Mouse (Mus musculus): ENCODE results near the gene Sorbs2.

Sorbs2 gene

DNA sequence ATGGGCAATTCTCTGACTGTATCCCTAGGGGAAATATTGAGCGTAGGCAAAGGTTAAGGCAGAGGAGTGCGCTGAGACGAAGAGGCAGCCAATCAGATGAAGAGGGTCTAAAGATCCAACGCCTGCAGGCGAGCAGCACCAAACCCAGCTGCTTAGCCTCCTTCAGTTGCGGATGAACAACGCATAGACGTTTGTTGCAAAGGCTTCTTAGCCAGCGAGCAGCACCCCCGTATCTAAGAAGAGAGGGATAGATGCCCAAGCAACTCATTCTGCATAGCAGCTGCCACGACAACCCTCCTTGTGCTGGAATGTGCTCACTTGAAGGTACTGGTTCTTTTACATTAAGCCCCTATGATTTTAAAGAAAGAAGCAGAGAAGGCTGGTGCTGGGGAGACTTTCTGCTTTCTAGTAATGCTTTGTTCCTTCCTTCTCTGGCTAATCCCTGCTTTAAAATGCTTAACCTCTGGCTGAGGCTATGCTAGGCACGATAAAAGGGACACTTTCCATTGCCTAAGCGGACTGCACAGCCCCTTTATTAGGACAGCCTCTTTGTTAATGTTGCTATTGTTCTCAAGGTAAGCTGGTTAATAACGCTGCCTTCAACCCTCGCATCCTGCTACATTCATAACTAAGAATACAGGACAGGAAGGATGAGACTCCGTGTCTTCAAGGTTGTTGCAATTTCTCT lies at the start of gene Sorbs2:
Gene Sorbs2 (plus strand): TSS at position 155 of the 688 bp plus-strand sequence.
- no peak for DNase-seq (ENCODE audit: low spot score)

DNA sequence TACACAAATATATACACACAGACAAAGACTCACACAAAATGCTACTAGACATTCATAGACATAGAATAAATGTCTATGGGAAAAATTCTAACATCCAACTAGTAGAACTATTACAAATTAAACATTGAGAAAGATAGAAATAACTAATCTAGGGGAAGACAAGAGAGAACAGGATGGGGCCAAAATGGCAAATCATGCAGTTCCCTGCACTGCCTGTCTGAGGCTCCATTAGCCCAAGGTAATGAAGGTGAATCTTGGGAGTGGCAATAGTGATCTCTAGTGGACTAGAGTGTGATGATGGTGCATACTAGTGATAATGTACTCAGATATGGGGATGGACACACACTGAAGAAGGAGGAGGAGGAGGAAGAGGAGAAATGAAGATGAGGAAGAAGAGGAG lies 49.7 kb upstream of the Sorbs2 start:
- DNase-seq (ENCODE audit: low spot score): no peak

DNA sequence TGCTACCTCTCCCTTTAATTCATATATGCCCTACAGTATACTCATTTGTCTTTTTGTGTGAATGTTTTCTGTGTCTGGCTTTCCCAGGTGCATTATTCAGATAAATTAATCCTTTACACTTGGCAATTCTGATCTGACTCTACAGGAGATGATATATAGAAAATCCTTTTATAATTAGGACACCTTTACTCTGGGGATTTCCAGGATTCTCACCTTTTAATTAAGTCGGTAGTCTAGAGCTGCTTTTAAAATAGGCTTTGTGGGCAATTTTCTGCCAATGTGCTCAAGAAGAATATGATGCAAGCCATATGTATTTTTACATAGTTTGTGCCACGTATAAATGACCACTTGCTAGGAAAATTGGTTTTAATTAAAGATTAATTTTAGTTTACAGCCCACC lies 38.6 kb upstream of the Sorbs2 start:
- DNase-seq (ENCODE audit: low spot score): no peak

DNA sequence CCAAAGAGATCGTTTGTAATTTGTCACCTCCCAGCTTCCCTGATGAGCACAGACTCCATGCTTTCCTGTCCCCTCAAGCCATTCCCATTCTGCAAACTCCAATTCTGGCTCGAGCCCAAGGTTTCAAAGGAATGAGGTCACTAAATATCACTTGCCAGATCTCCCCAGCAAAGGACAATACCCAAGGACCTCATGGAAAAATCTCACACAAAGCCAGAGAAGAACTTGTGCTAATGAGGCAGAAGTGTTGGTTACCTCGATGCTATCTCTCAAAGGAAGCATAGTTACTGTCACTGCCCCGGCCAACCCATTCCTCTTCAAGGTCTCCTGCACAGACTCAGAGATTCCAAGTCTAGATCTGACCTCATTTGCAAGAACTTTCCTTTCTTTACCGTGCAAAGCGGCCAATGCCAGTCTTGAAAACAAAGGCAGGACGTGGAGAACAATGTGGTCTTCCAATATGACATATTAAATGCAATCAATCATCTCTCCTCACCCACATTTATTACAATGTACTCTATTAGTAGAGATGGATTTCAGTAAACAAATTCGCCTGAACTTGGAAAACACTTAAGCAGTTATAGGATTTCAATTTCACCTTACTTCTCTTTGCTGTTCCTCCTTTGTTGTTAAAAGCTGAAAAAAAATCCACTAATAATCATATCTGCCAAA lies 37.9 kb upstream of the Sorbs2 start:
- DNase-seq (ENCODE audit: low spot score): no peak

DNA sequence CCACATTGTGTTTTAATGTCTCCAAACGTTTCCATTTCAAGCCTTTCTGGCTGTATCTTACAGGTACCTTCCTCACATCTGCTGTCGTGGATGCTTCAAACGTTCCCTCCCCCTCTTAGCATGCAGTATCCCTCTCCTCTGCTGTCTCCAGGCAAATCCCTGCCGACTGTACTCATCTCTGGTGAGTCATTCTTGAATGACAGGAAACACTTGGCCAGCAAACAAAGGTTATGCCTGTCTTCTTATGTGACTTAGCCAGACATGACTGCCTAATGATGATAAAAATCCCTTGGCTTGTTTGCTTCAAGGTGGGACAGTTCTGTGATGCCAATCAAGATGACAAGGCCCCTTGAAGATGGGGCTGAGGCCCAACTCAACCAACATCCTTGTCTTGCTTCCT lies 26.7 kb upstream of the Sorbs2 start:
- DNase-seq (ENCODE audit: low spot score): no peak

DNA sequence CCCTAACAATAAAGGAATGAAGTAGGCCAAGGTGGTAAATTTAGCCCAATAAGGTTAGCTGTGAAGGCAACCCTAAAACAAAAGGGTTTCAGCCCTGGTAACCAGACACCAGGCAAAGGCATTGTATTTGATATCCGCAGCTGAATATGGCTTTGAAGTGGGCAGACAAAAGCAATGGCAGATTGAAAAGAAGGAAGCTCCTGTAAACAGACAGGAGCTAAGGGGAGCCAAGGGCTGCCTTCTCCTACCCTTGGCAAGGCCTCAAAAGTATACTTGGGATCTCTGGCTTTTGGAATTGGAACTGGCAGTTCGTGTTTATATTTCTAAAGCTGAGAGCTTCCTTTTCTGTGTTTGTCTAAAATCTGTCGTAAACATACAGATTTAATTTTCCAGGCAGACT lies 21.3 kb upstream of the Sorbs2 start:
- no peak for DNase-seq (ENCODE audit: low spot score)

DNA sequence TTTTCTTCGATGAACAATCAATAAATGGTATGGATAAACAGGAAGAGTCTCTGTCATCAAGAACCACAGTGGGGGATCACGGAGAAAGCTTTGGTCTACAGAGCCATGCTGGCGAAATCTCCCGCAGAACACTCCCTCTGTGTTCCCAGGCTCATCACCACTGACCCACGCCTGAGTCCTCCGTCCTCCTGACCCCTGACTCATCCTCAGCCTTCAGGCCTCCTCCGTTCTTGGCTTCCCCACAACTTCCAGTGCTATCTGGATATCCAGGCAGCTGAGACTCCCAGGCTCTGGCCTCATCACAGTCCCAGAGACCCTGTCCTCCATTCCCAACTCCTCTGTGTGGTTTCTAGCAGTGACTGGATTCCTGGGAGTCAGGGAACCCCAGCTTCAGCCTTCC lies 3.6 kb upstream of the Sorbs2 start:
- no peak for DNase-seq (ENCODE audit: low spot score)

- no peak for DNase-seq (ENCODE audit: low spot score)
Observed at GRCm38 (mm10) chr8:45506376-45506775, 1.2 kb upstream of the Sorbs2 start.

- no peak for DNase-seq (ENCODE audit: low spot score)
Observed at GRCm38 (mm10) chr8:45507277-45507633, 333 bp upstream of the Sorbs2 start.

DNA sequence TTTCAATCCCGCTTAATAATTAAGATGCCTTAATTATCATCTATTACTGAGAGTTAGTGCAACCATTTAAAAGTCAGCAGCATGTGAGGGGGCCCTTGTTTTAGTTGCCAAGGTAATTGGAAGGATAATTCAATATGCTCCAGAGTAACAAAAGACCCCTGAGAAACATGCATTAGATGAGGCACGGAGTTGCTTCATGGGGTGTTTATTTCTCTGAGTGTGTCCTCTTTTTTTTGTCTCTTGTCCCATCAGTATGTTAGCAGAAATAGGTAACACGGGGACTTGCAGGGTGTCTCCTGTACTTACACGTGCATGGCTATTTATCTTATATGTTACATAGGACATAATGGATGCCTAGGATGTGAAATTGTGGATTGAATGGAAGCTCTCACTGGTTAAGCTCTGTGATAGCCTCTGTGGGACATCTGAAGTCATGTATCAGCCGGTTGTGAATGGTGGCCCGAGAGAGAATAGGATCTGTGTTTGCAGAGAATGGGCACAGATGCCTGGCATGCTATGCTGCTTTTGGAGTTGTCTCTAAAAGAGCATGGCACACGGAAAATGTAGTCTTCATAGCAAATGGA lies 1.0 kb downstream of the Sorbs2 start:
- no peak for DNase-seq (ENCODE audit: low spot score)

- DNase-seq (ENCODE audit: low spot score): no peak
Observed at GRCm38 (mm10) chr8:45512369-45512768, 4.8 kb downstream of the Sorbs2 start.

DNA sequence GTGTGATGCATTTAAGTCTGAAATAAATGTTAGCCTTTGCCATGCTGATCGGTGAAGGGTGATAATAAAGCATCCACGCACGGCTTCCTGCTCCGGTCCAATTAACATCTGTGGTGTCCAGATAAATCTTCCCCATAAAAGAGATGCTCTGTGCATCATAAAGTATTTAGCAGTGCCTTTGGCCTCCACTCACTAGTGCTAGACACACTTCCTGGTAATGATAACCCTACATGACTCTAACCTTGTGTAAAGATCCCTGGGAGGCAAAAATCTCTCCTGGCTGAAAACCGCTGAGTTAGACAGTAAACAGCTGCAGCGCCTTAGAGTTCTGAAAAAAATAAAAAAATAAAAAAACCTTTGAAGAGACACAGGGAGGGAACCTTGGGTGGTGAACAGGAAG lies 14.0 kb downstream of the Sorbs2 start:
- DNase-seq (ENCODE audit: low spot score): no peak

DNA sequence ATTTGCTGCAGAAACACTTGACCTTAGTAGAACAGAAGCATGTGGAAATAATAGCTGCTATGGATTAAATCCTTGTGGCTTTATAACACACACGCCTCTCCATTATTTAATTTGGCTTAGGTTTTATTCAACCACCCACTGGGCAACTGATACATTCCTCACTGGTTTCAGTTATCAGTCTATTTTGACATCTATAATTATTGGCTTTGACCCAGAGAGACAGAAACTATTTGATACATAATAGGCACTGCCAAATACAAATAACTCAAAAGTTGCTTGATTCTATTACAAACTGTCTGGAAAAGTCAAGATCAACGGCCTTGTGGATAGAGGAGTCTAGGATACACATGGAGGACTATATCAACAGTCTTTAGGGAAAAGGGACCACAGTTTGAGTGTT lies 20.1 kb downstream of the Sorbs2 start:
- DNase-seq (ENCODE audit: low spot score): no peak

DNA sequence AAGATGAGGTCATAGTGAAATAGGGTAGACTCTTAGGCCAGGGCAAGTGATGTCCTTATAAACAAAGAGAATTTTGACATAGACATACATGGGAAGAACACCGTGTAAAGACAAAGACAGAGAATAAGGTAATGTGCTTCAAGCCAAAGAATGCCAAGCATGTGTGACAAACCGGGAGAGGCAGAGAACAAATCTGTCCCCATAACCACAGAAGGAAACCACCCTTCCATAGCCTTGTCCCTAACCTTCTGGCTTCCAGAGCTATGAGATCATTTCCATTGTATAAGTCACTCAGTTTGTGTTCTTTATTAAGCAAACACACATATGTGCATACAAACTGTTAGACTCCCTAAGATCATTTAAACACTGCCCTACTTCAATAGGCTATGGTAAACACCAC lies 21.3 kb downstream of the Sorbs2 start:
- DNase-seq (ENCODE audit: low spot score): no peak

GRCm38 (mm10) chr8:45536578-45536977 lies 29.0 kb downstream of the Sorbs2 start:
- no peak for DNase-seq (ENCODE audit: low spot score)

GRCm38 (mm10) chr8:45540513-45540912 lies 32.9 kb downstream of the Sorbs2 start:
- no peak for DNase-seq (ENCODE audit: low spot score)

- DNase-seq (ENCODE audit: low spot score): no peak
Observed at GRCm38 (mm10) chr8:45552175-45552574, 44.6 kb downstream of the Sorbs2 start.

- DNase-seq (ENCODE audit: low spot score): no peak
Observed at GRCm38 (mm10) chr8:45554627-45555026, 47.0 kb downstream of the Sorbs2 start.

GRCm38 (mm10) chr8:45557936-45558335 lies 50.3 kb downstream of the Sorbs2 start:
- no peak for DNase-seq (ENCODE audit: low spot score)

DNA sequence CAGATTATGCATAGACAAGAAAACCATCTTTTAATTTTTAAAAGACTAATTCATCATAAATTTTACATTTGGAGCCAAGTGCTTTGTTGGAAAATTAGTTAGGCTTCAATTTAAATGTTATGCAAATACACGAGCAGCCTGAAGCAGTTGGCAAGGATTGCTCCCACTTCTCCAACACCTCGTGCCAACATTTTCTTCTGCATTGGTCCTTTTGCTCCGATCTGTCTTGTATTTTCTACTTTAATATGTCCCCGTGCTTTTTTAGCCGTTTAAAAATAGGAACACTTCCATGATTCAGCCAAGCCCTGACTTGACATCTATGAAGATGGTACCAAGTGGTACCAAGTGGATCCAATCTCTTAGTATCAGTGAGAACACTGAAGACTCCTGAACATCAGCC lies 50.8 kb downstream of the Sorbs2 start:
- DNase-seq (ENCODE audit: low spot score): no peak

GRCm38 (mm10) chr8:45559176-45559820 lies 51.7 kb downstream of the Sorbs2 start:
- DNase-seq (ENCODE audit: low spot score): no peak

DNA sequence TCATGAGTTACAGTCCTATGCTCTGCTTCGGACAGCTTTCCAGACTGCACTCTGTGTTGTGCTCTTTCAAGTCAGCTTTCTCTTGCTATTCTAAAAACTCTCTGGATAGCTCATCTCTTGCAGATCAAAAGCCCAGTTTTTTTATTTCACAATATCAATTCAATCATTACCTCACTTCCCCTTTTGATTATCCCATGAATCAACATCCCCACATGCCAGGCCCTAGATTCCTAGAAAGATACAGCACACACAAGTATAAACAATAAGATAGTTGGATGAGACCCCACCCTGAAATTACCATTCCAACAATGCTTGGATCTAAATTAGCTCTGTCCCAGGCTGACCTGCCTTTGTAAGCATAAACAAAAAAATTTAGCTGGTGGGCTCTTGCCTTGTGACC lies 57.6 kb downstream of the Sorbs2 start:
- DNase-seq (ENCODE audit: low spot score): no peak

DNA sequence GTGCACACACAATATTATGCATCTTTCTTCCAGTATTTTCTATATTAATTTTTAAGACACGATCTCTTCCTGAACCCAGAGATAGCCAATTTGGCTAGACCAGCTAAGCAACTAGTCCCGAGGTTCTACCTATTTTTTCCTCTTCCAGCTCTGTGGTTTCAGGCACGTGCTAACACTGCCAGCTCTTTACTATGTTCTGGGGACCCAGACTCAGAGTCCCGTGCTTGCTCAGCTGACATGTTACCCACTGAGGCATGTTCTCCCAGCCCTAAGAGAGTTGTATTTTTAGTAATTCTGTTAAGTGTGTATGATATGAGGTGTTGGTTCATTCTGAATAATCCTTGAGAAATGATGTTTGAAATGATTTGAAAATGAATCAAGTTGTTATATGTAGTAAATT lies 62.5 kb downstream of the Sorbs2 start:
- DNase-seq (ENCODE audit: low spot score): no peak

All from urinary bladder, postnatal 10 days (tissue).